ENCODE assay signal across 8 mouse cellular contexts in genomic region chr6:28262198-28262621, GRCm38 (mm10).
DNase-seq lines count a peak whose midpoint lies in the region; ATAC-seq and TF ChIP-seq lines count a peak whose summit lies in the region.

No protein-coding gene starts in this region.

- H3K4me3 ChIP-seq in C2C12 (ENCODE audit: insufficient read depth, poor library complexity, severe bottlenecking) = peak overlapping the region; percentile 71
- peak overlapping the region; percentile 88 for H3K4me3 ChIP-seq in erythroblast, embryonic 14.5 days (replicated peaks)
- peak overlapping the region; percentile 89 for H3K4me3 ChIP-seq in neural tube, embryonic 12.5 days

- peak overlapping the region; percentile 68 for H3ac ChIP-seq in C2C12 (ENCODE audit: control insufficient read depth, insufficient read length, low read depth)

- TF ChIP-seq CTCF in C2C12 (IDR thresholded peaks at IDR 0.05; ENCODE audit: control insufficient read depth, insufficient read depth, insufficient read length) = no peak

- H3K9ac ChIP-seq in neural tube, embryonic 12.5 days = peak overlapping the region; percentile 84

- no peaks in the 10 kb centered on the region for H3K9me3 ChIP-seq in erythroblast, embryonic 14.5 days (ENCODE audit: control insufficient read depth, low read length)
- H3K9me3 ChIP-seq in neural tube, embryonic 12.5 days = no peaks in the 10 kb centered on the region

- peaks cover 2% of the 10 kb centered on the region for H3K27me3 ChIP-seq in C2C12 (ENCODE audit: control insufficient read depth, insufficient read depth, insufficient read length)
- peaks cover 2% of the 10 kb centered on the region for H3K27me3 ChIP-seq in erythroblast, embryonic 14.5 days (ENCODE audit: control insufficient read depth)
- no peaks in the 10 kb centered on the region for H3K27me3 ChIP-seq in neural tube, embryonic 12.5 days (replicated peaks)

- peak; percentile 3 to 22 for DNase-seq in cerebellum, postnatal 4 days (ENCODE audit: low spot score in 2 of 2)
- no peak for DNase-seq in cerebellum, postnatal 36 days
- peak; percentile 28 for DNase-seq in large intestine, adult 2 months (ENCODE audit: low read depth, low spot score)
- no peak for DNase-seq in right cerebral cortex, adult 18-20 months

- 0 out of 2 replicates have a peak overlapping the region, but pooled peaks have one; percentile 70 for H3K27ac ChIP-seq in neural tube, embryonic 12.5 days

- peaks cover 24% of the 10 kb centered on the region for H3K36me3 ChIP-seq in C2C12 (ENCODE audit: control insufficient read depth, insufficient read depth)
- peaks cover 26% of the 10 kb centered on the region for H3K36me3 ChIP-seq in erythroblast, embryonic 14.5 days (ENCODE audit: control insufficient read depth)
- H3K36me3 ChIP-seq in neural tube, embryonic 12.5 days = peaks cover 3% of the 10 kb centered on the region; the same call in 1 of the 2 replicates

- H3K4me2 ChIP-seq in neural tube, embryonic 12.5 days (replicated peaks) = peak overlapping the region; percentile 86

- peaks cover 25% of the 10 kb centered on the region for H3K79me2 ChIP-seq in C2C12 (ENCODE audit: control insufficient read depth, insufficient read depth)

- H3K4me1 ChIP-seq in erythroblast, embryonic 14.5 days (ENCODE audit: control insufficient read depth) = peaks cover 35% of the 10 kb centered on the region
- H3K4me1 ChIP-seq in neural tube, embryonic 12.5 days = peaks cover 6% of the 10 kb centered on the region

- no peak for ATAC-seq in neural tube, embryonic 12.5 days (ENCODE audit: low FRiP score, low read depth)
- no peak; the same call in 1 of the 2 replicates for ATAC-seq in cerebellum, adult (ENCODE audit: insufficient number of reproducible peaks, low FRiP score, low TSS enrichment)

- WGBS in large intestine, adult 2 months = under 1% methylated on average over 29 of the region's 29 CpGs
- 1% methylated on average over 28 of the region's 29 CpGs for WGBS in neural tube, embryonic 12.5 days

- H3K79me3 ChIP-seq in C2C12 (ENCODE audit: low read depth) = peaks cover 7% of the 10 kb centered on the region

TF ChIP-seq in C2C12, 6 proteins besides CTCF, POLR2A, EP300 and RAD21:
- TF ChIP-seq MAX (IDR thresholded peaks at IDR 0.05) (peak; percentile 45), USF1 (IDR thresholded peaks at IDR 0.05; ENCODE audit: low read depth) (peak; percentile 68), FOSL1 (IDR thresholded peaks at IDR 0.05; ENCODE audit: insufficient read depth, low read length, poor library complexity, severe bottlenecking) (no peak)
TF ChIP-seq in C2C12: peak in this region for 2.

Comparison
In these comparisons a context has a peak if more than half of its experiments do, and no peak if none do; other contexts are left out.
1. DNase-seq: peak in cerebellum, postnatal 4 days (2 of 2) and large intestine, adult 2 months (single experiment); none in cerebellum, postnatal 36 days (0 of 2) and right cerebral cortex, adult 18-20 months (single experiment).
2. Peak in every context shown above with its lines, with median percentiles within 50 percentile points of each other: H3K4me3 ChIP-seq.